Mouse (Mus musculus): ENCODE measurements around the gene Kcnv2. TPM values are rescaled to one million over a fixed set of nuclear protein-coding genes. Genes with fewer than 3 reads are reported as not detected.

Kcnv2 gene
- total and polyA plus RNA-seq, 3 experiments = not detected

- Histone ChIP-seq H3K9ac (ENCODE audit: insufficient read depth, low read depth) (no peak overlapping the region), H3K36me3 (replicated peaks in 1 of 2; ENCODE audit: control insufficient read depth in 1 of 2, insufficient read depth in 1 of 2, low read length in 1 of 2) (no peaks in the 10 kb centered on the region), H3K27me3 (replicated peaks) (no peaks in the 10 kb centered on the region), H3K9me3 (replicated peaks; ENCODE audit: low read length) (no peaks in the 10 kb centered on the region), H3K4me3 (replicated peaks in 1 of 3; ENCODE audit: low read depth in 2 of 3, low read length in 2 of 3, poor library complexity in 1 of 3) (no peak overlapping the region), H3K4me1 (ENCODE audit: control insufficient read depth in 1 of 2, insufficient read depth in 2 of 2) (no peaks in the 10 kb centered on the region), H3K79me2 (replicated peaks; ENCODE audit: control insufficient read depth, extremely low read depth, insufficient read depth, poor library complexity, severe bottlenecking) (no peaks in the 10 kb centered on the region), H3K27ac (ENCODE audit: insufficient read depth, low read depth) (no peak overlapping the region), H3K4me2 (ENCODE audit: insufficient read depth, low read depth, poor library complexity, severe bottlenecking) (no peak overlapping the region)
- dilution Hi-C loops (cut with MboI; ENCODE audit: extremely low pct_ligation_motif_present, extremely low pct_unique_long_range_greater_than_20kb, low sequenced_read_pairs) (no loop called here), in situ Hi-C loops (cut with MboI; ENCODE audit: low pct_ligation_motif_present, low pct_unique_long_range_greater_than_20kb, low sequenced_read_pairs) (no loop called here)
- no peak for TF ChIP-seq USF1 (IDR thresholded peaks at IDR 0.05; ENCODE audit: low read depth, low read length)
- no peak for TF ChIP-seq RCOR1 (conservative IDR thresholded peaks at IDR 0.05; ENCODE audit: low read depth, low read length)
- TF ChIP-seq MAX (IDR thresholded peaks at IDR 0.05; ENCODE audit: low read length) = no peak
- no peak for TF ChIP-seq JUND (conservative IDR thresholded peaks at IDR 0.05; ENCODE audit: low read depth, low read length)
- TF ChIP-seq ELF1 (IDR thresholded peaks at IDR 0.05; ENCODE audit: low read depth, low read length) = no peak
- TF ChIP-seq CHD1 (IDR thresholded peaks at IDR 0.05; ENCODE audit: low read depth, low read length) = no peak
- no peak for TF ChIP-seq MAZ (IDR thresholded peaks at IDR 0.05; ENCODE audit: low read depth, low read length)
- TF ChIP-seq POLR2A (IDR thresholded peaks at IDR 0.05; ENCODE audit: low read depth, low read length) = no peak
- no peak for TF ChIP-seq USF2 (conservative IDR thresholded peaks at IDR 0.05; ENCODE audit: low read depth, low read length)
- no peak for DNase-seq (ENCODE audit: extremely low read depth)
These were observed 5.8 kb downstream of the Kcnv2 start for GRCm38 (mm10) chr19:27328166-27328565.

DNA sequence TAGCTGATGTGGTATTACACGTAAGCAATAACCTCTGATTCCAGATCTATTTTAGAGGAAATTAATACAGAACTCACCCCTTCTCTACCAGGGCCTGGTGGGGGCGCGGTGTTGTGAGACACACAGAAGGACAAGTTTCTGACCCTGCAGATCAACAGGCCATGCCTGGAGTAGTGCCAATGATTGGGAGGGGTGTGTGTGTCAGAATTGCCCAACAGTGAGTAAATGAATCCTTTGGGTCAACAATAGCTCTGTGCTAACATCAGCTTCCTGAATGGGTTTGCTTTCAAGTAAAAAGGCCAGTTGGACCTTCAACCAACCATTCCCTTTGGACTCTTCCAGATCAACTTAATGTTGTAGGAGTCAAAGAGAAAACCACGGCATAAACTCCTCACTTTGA lies 6.3 kb downstream of the Kcnv2 start:
- H3K36me3 ChIP-seq (replicated peaks in 1 of 2; ENCODE audit: control insufficient read depth in 1 of 2, insufficient read depth in 1 of 2, low read length in 1 of 2) = no peaks in the 10 kb centered on the region
- dilution Hi-C loops (cut with MboI; ENCODE audit: extremely low pct_ligation_motif_present, extremely low pct_unique_long_range_greater_than_20kb, low sequenced_read_pairs) (no loop called here), in situ Hi-C loops (cut with MboI; ENCODE audit: low pct_ligation_motif_present, low pct_unique_long_range_greater_than_20kb, low sequenced_read_pairs) (no loop called here)
- no peak overlapping the region for H3K4me3 ChIP-seq (replicated peaks in 1 of 3; ENCODE audit: low read depth in 2 of 3, low read length in 2 of 3, poor library complexity in 1 of 3)
- H3K4me2 ChIP-seq (ENCODE audit: insufficient read depth, low read depth, poor library complexity, severe bottlenecking) = no peak overlapping the region
- TF ChIP-seq ZC3H11A (IDR thresholded peaks at IDR 0.05; ENCODE audit: low read depth, low read length) (no peak), MAZ (IDR thresholded peaks at IDR 0.05; ENCODE audit: low read depth, low read length) (no peak), MAX (IDR thresholded peaks at IDR 0.05; ENCODE audit: low read length) (no peak), IRF4 (IDR thresholded peaks at IDR 0.05; ENCODE audit: low read depth, low read length) (no peak)
- no peaks in the 10 kb centered on the region for H3K4me1 ChIP-seq (ENCODE audit: control insufficient read depth in 1 of 2, insufficient read depth in 2 of 2)
- H3K9me3 ChIP-seq (replicated peaks; ENCODE audit: low read length) = no peaks in the 10 kb centered on the region
- no peaks in the 10 kb centered on the region for H3K27me3 ChIP-seq (replicated peaks)
- H3K79me2 ChIP-seq (replicated peaks; ENCODE audit: control insufficient read depth, extremely low read depth, insufficient read depth, poor library complexity, severe bottlenecking) = no peaks in the 10 kb centered on the region
- DNase-seq (ENCODE audit: extremely low read depth) = no peak
- H3K27ac ChIP-seq (ENCODE audit: insufficient read depth, low read depth) = no peak overlapping the region
- H3K9ac ChIP-seq (ENCODE audit: insufficient read depth, low read depth) = no peak overlapping the region

DNA sequence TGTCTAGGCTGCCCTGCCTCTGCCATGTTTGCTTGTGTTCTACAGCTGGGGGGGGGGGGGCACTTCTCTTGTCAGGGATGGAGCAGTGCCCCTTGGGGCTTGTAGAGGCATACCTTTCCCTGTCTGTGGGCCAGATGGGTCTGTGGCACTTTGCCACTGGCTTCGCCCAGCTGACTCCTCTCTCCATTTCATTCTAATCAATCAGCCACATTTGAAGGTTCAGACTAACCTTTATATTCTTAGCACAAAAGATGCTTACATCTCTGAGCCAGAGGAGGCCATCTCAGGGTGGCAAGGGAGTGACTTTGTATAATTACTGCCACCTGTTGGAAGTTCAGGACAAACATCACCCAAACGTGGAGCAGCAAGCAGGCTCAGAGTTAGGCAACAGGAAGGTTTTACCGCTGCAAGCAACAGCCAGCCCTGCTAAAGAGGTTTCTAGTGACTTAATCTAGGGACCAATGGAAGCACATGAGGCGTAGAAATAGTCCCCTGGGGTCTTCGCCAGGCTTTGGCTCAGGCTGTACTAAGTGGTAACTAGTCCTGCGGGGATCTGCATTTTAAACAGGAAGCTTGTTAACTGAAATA lies 9.9 kb downstream of the Kcnv2 start:
- H3K9me3 ChIP-seq (replicated peaks; ENCODE audit: low read length) = no peaks in the 10 kb centered on the region
- DNase-seq (ENCODE audit: extremely low read depth) = peak; percentile 31
- in situ Hi-C loops (cut with MboI; ENCODE audit: low pct_ligation_motif_present, low pct_unique_long_range_greater_than_20kb, low sequenced_read_pairs) = no loop called here
- no peaks in the 10 kb centered on the region for H3K36me3 ChIP-seq (replicated peaks in 1 of 2; ENCODE audit: control insufficient read depth in 1 of 2, insufficient read depth in 1 of 2, low read length in 1 of 2)
- dilution Hi-C loops (cut with MboI; ENCODE audit: extremely low pct_ligation_motif_present, extremely low pct_unique_long_range_greater_than_20kb, low sequenced_read_pairs) = no loop called here
- no peaks in the 10 kb centered on the region for H3K79me2 ChIP-seq (replicated peaks; ENCODE audit: control insufficient read depth, extremely low read depth, insufficient read depth, poor library complexity, severe bottlenecking)
- no peak overlapping the region for H3K4me3 ChIP-seq (replicated peaks in 1 of 3; ENCODE audit: low read depth in 2 of 3, low read length in 2 of 3, poor library complexity in 1 of 3)
- no peak overlapping the region for H3K9ac ChIP-seq (ENCODE audit: insufficient read depth, low read depth)
- H3K4me2 ChIP-seq (ENCODE audit: insufficient read depth, low read depth, poor library complexity, severe bottlenecking) = no peak overlapping the region
- no peaks in the 10 kb centered on the region for H3K27me3 ChIP-seq (replicated peaks)
- H3K4me1 ChIP-seq (ENCODE audit: control insufficient read depth in 1 of 2, insufficient read depth in 2 of 2) = no peaks in the 10 kb centered on the region; a peak in 1 of 4 replicates
- peak; percentile 60 for TF ChIP-seq RAD21 (IDR thresholded peaks at IDR 0.05; ENCODE audit: low read depth, low read length)
- no peak for TF ChIP-seq RCOR1 (conservative IDR thresholded peaks at IDR 0.05; ENCODE audit: low read depth, low read length)
- TF ChIP-seq CTCF (conservative IDR thresholded peaks at IDR 0.05 in 1 of 2, IDR thresholded peaks at IDR 0.05 in 1 of 2; ENCODE audit: low read depth in 2 of 2, low read length in 2 of 2) = peak in 1 of 2 experiments; percentile 63; a peak in 2 of 4 replicates
- no peak for TF ChIP-seq ZNF384 (IDR thresholded peaks at IDR 0.05; ENCODE audit: low read depth, low read length)
- no peak for TF ChIP-seq NELFE (IDR thresholded peaks at IDR 0.05; ENCODE audit: low read depth, low read length)
- peak; percentile 73 for TF ChIP-seq SMC3 (IDR thresholded peaks at IDR 0.05; ENCODE audit: low read depth, low read length)
- no peak for TF ChIP-seq UBTF (IDR thresholded peaks at IDR 0.05; ENCODE audit: low read depth, low read length)
- no peak for TF ChIP-seq BHLHE40 (IDR thresholded peaks at IDR 0.05; ENCODE audit: low read depth, low read length)
- H3K27ac ChIP-seq (ENCODE audit: insufficient read depth, low read depth) = no peak overlapping the region

Data from CH12.LX (cell line).